Mouse (Mus musculus) kidney, postnatal 14 days (tissue): ENCODE measurements around the gene Psen1.

Source experiments
- DNase-seq: peaks from one replicate; pipeline ENCODE4 v3.0.0; 2022; ENCODE audit warnings: mixed read lengths

Psen1 gene

GRCm38 (mm10) chr12:83687934-83688315, at the start of gene Psen1:
Psen1 (plus strand) TSS chr12:83688152.
- peak; percentile 94 for DNase-seq

- DNase-seq = no peak
These were observed 46.7 kb upstream of the Psen1 start for GRCm38 (mm10) chr12:83641233-83641632.

- no peak for DNase-seq
These were observed 44.8 kb upstream of the Psen1 start for GRCm38 (mm10) chr12:83643116-83643515.

- no peak for DNase-seq
These were observed 37.6 kb upstream of the Psen1 start for GRCm38 (mm10) chr12:83650346-83650745.

- no peak for DNase-seq
These were observed 36.5 kb upstream of the Psen1 start for GRCm38 (mm10) chr12:83651414-83651813.

GRCm38 (mm10) chr12:83685466-83685865, 2.5 kb upstream of the Psen1 start:
- no peak for DNase-seq

GRCm38 (mm10) chr12:83686575-83687350, 1.2 kb upstream of the Psen1 start:
- peak; percentile 44 for DNase-seq

GRCm38 (mm10) chr12:83688316-83689086, 549 bp downstream of the Psen1 start:
- no peak for DNase-seq

GRCm38 (mm10) chr12:83689087-83689432, 1.1 kb downstream of the Psen1 start:
- no peak for DNase-seq

- no peak for DNase-seq
These were observed 6.1 kb downstream of the Psen1 start for GRCm38 (mm10) chr12:83694011-83694410.

- no peak for DNase-seq
These were observed 6.7 kb downstream of the Psen1 start for GRCm38 (mm10) chr12:83694669-83695068.

- DNase-seq = no peak
These were observed 10.7 kb downstream of the Psen1 start for GRCm38 (mm10) chr12:83698637-83699036.

- DNase-seq = no peak
These were observed 13.7 kb downstream of the Psen1 start for GRCm38 (mm10) chr12:83701608-83702007.

GRCm38 (mm10) chr12:83702796-83703195, 14.8 kb downstream of the Psen1 start:
- DNase-seq = no peak

GRCm38 (mm10) chr12:83706951-83707350, 19.0 kb downstream of the Psen1 start:
- no peak for DNase-seq

- DNase-seq = no peak
These were observed 20.5 kb downstream of the Psen1 start for GRCm38 (mm10) chr12:83708160-83709092.

- DNase-seq = no peak
These were observed 22.0 kb downstream of the Psen1 start for GRCm38 (mm10) chr12:83709934-83710333.

- peak; percentile 73 for DNase-seq
These were observed 25.8 kb downstream of the Psen1 start for GRCm38 (mm10) chr12:83713749-83714148.

- no peak for DNase-seq
These were observed 28.6 kb downstream of the Psen1 start for GRCm38 (mm10) chr12:83716416-83717184.

GRCm38 (mm10) chr12:83719431-83719830, 31.5 kb downstream of the Psen1 start:
- no peak for DNase-seq

- DNase-seq = no peak
These were observed 33.3 kb downstream of the Psen1 start for GRCm38 (mm10) chr12:83721281-83721680.

- no peak for DNase-seq
These were observed 35.1 kb downstream of the Psen1 start for GRCm38 (mm10) chr12:83723037-83723436.
